ENCODE assay signal across 9 mouse cellular contexts in the genomic region with DNA sequence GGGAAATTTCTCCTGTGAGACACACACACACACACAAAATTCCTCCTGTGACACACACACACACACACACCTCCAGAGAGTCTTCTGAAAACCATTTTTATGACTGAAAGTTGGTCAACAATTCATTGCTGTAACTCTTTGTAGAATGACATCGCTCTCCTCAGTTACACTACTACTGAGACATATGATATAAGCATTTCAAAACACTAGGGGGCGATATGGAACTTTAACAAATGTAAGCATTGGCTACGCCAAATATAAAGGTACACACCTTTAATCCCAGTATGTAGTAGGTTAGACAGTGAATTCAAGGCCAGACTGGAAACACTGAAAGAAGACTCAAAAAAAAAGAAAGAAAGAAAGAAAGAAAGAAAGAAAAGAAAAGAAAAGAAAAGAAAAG. TPM values are rescaled to one million over a fixed set of nuclear protein-coding genes. Genes with fewer than 3 reads are reported as not detected.
DNase-seq lines count a peak whose midpoint lies in the region; ATAC-seq and TF ChIP-seq lines count a peak whose summit lies in the region.
"Had no signal": no experiment of that assay in that cellular context is flagged by ENCODE, and none has a peak within 500 bp of the region (broad histone marks: within the 10 kb centered on the region; RNA-seq: fewer than 3 reads in every experiment).

No protein-coding gene starts in this region.

- H3K9ac ChIP-seq in hindbrain, embryonic 14.5 days, result no peak overlapping the region
- no peak overlapping the region for H3K9ac ChIP-seq in hindbrain, embryonic 13.5 days
- H3K9ac ChIP-seq in lung, postnatal 0 days (replicated peaks; ENCODE audit: low read depth), result no peak overlapping the region
- H3K9ac ChIP-seq: neural tube, embryonic 13.5 days had no signal

- DNase-seq in hindbrain, embryonic 14.5 days (ENCODE audit: low spot score), result peak; percentile 65
- DNase-seq in adipocyte (ENCODE audit: low spot score), result peak; percentile 43
- peak; percentile 85 for DNase-seq in lung, postnatal 0 days (ENCODE audit: low spot score)
- no peak for DNase-seq in ovary, postnatal 36 days (ENCODE audit: low spot score)
- no peak for DNase-seq in testis, postnatal 14 days (ENCODE audit: low spot score)
- no peak for DNase-seq in spleen, postnatal 10 days (ENCODE audit: low spot score in 2 of 2)

- H3K9me3 ChIP-seq in hindbrain, embryonic 14.5 days (ENCODE audit: control insufficient read depth, low read length), result no peaks in the 10 kb centered on the region
- H3K9me3 ChIP-seq in hindbrain, embryonic 13.5 days, result no peaks in the 10 kb centered on the region
- H3K9me3 ChIP-seq in lung, postnatal 0 days (ENCODE audit: low read length), result no peaks in the 10 kb centered on the region
- H3K9me3 ChIP-seq: neural tube, embryonic 13.5 days had no signal

- 0 out of 2 replicates have a peak, but pooled peaks cover 5% of the 10 kb centered on the region for H3K4me1 ChIP-seq in hindbrain, embryonic 14.5 days (replicated peaks; ENCODE audit: control insufficient read depth, insufficient read depth, low read length)
- H3K4me1 ChIP-seq in hindbrain, embryonic 13.5 days (replicated peaks), result peaks cover 12% of the 10 kb centered on the region
- peaks cover 3% of the 10 kb centered on the region; the same call in 1 of the 2 replicates for H3K4me1 ChIP-seq in lung, postnatal 0 days (ENCODE audit: insufficient read depth, low read depth, low read length)

- 71% methylated on average over 3 of the region's 3 CpGs for WGBS in hindbrain, embryonic 14.5 days
- WGBS in hindbrain, embryonic 13.5 days, result 72% methylated on average over 3 of the region's 3 CpGs
- 42% methylated on average over 3 of the region's 3 CpGs for WGBS in lung, postnatal 0 days

- H3K27me3 ChIP-seq in hindbrain, embryonic 14.5 days (ENCODE audit: control insufficient read depth, insufficient read depth, low read length), result no peaks in the 10 kb centered on the region
- no peaks in the 10 kb centered on the region for H3K27me3 ChIP-seq in hindbrain, embryonic 13.5 days
- no peaks in the 10 kb centered on the region for H3K27me3 ChIP-seq in lung, postnatal 0 days (replicated peaks; ENCODE audit: insufficient read depth, low read length)
- H3K27me3 ChIP-seq: neural tube, embryonic 13.5 days had no signal

- TF ChIP-seq EP300 in lung, postnatal 0 days (IDR thresholded peaks at IDR 0.05), result 0 out of 2 replicates have a peak, but pooled peaks have one; percentile 12

- H3K27ac ChIP-seq in hindbrain, embryonic 14.5 days, result no peak overlapping the region
- no peak overlapping the region for H3K27ac ChIP-seq in hindbrain, embryonic 13.5 days
- no peak overlapping the region for H3K27ac ChIP-seq in lung, postnatal 0 days (ENCODE audit: low read length)
- H3K27ac ChIP-seq: neural tube, embryonic 13.5 days had no signal

- H3K36me3 ChIP-seq in hindbrain, embryonic 14.5 days (replicated peaks; ENCODE audit: control insufficient read depth, insufficient read depth), result no peaks in the 10 kb centered on the region
- H3K36me3 ChIP-seq in hindbrain, embryonic 13.5 days, result no peaks in the 10 kb centered on the region
- H3K36me3 ChIP-seq in lung, postnatal 0 days (ENCODE audit: insufficient read depth, low read length), result no peaks in the 10 kb centered on the region
- H3K36me3 ChIP-seq: neural tube, embryonic 13.5 days had no signal

- H3K4me2 ChIP-seq in hindbrain, embryonic 14.5 days (replicated peaks), result no peak overlapping the region
- H3K4me2 ChIP-seq in hindbrain, embryonic 13.5 days, result no peak overlapping the region
- H3K4me2 ChIP-seq in lung, postnatal 0 days (replicated peaks; ENCODE audit: low read depth, low read length), result no peak overlapping the region
- H3K4me2 ChIP-seq: neural tube, embryonic 13.5 days had no signal

- peak; percentile 64 for TF ChIP-seq CTCF in lung, postnatal 0 days (IDR thresholded peaks at IDR 0.05)

- no peak for ATAC-seq in hindbrain, embryonic 14.5 days (ENCODE audit: low FRiP score)
- no peak for ATAC-seq in hindbrain, embryonic 13.5 days (ENCODE audit: low FRiP score)
- ATAC-seq in CD4-positive, CD25-positive, alpha-beta regulatory T cell, adult 4 months, result peak; percentile 86
- peak; percentile 53 for ATAC-seq in lung, postnatal 0 days

- no peak overlapping the region for H3K4me3 ChIP-seq in hindbrain, embryonic 14.5 days (replicated peaks; ENCODE audit: low read length)
- no peak overlapping the region for H3K4me3 ChIP-seq in hindbrain, embryonic 13.5 days
- H3K4me3 ChIP-seq in lung, postnatal 0 days (ENCODE audit: low read depth, low read length), result no peak overlapping the region
- H3K4me3 ChIP-seq: neural tube, embryonic 13.5 days had no signal

RNA-seq across cellular contexts. Expression of gene Chd6, which starts 18.7 kb away (rescaled TPM):
- polyA plus RNA-seq in hindbrain, embryonic 14.5 days (2014; fragmentation: Nextera tagmentation; extraction: Ambion mirVana), result 31.5 and 31.8 TPM in 2 replicates
- 38.5 and 40.2 TPM in 2 replicates for polyA plus RNA-seq in hindbrain, embryonic 13.5 days (2015; fragmentation: Nextera tagmentation; extraction: Ambion mirVana)
- 10 to 100 TPM; 43.3 to 45.5 TPM for polyA plus RNA-seq in CD4-positive, CD25-positive, alpha-beta regulatory T cell, adult 4 months (2017; shearing (Covaris generic))
- 21.8 and 22.2 TPM in 2 replicates for polyA plus RNA-seq in lung, postnatal 0 days (2015; fragmentation: Nextera tagmentation; extraction: Ambion mirVana)

Comparison
In these comparisons a context has a peak if more than half of its experiments do, and no peak if none do; other contexts are left out.
1. ATAC-seq: peak in CD4-positive, CD25-positive, alpha-beta regulatory T cell, adult 4 months (single experiment) and lung, postnatal 0 days (single experiment); none in hindbrain, embryonic 14.5 days (single experiment) and hindbrain, embryonic 13.5 days (single experiment).
2. DNase-seq: peak in hindbrain, embryonic 14.5 days (single experiment), adipocyte (single experiment) and lung, postnatal 0 days (single experiment); none in ovary, postnatal 36 days (single experiment), testis, postnatal 14 days (single experiment) and spleen, postnatal 10 days (0 of 2).